Mouse (Mus musculus) liver, embryonic 14.5 days (tissue): ENCODE measurements at regions not wholly inside any gene's neighbourhood (a gene's known extent, or its start where the extent isn't known, plus 50 kb on each side); places are given as distances from the start of the nearest gene placed in this dataset.

ENCODE experiments used
- CTCF ChIP-seq: IDR thresholded peaks from 2 replicates; pipeline ENCODE4 v1.5.1; 2016; ENCODE audit warnings: antibody characterized with exemption, low read depth, control low read depth
- EP300 ChIP-seq: IDR thresholded peaks from 2 replicates; pipeline ENCODE4 v1.6.1; 2016; ENCODE audit warnings: antibody characterized with exemption, low read depth

- TF ChIP-seq CTCF (no peak), EP300 (no peak)
Measured at GRCm38 (mm10) chr10:44988756-44989155, 78.2 kb upstream of the Prep start.
